1 mouse cellular context compared by ENCODE assay signal in genomic region chr4:117846261-117846660, GRCm38 (mm10).
TF ChIP-seq lines count a peak whose summit lies in the region.

No protein-coding gene starts in this region.

TF ChIP-seq in CH12.LX, 34 proteins besides CTCF, POLR2A, EP300 and RAD21:
- TF ChIP-seq ZKSCAN1 (IDR thresholded peaks at IDR 0.05; ENCODE audit: borderline replicate concordance, low read depth, low read length) (peak; percentile 86), MAX (IDR thresholded peaks at IDR 0.05; ENCODE audit: low read length) (no peak), ETS1 (conservative IDR thresholded peaks at IDR 0.05; ENCODE audit: low read depth, low read length) (no peak), ELF1 (IDR thresholded peaks at IDR 0.05; ENCODE audit: low read depth, low read length) (no peak)
